Mouse (Mus musculus): Measurements from ENCODE around the gene Etv4.

DNA sequence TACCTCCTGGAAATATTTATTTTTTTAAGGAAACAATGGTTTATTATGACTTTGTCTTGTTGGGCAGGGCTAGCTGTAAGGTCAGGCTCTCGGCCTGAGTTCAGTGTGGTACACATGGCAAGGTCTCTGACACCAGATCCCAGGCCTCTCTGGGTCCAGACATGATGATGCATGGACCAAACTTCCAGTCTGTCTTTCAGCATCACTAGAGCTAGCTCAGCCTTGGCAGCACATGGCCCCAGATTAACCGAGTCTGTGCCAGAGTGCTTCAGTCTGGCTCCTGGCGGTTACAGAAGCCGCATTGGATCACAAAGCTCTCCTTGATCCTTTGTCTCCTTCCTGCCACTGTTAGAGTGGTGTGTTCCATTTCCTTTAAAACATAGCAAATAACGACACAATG is 17.8 kb downstream of the Etv4 start:
- TF ChIP-seq CHD2 (IDR thresholded peaks at IDR 0.05; ENCODE audit: low read length), result no peak
- TF ChIP-seq CTCF (conservative IDR thresholded peaks at IDR 0.05 in 1 of 2, IDR thresholded peaks at IDR 0.05 in 1 of 2; ENCODE audit: low read depth in 2 of 2, low read length in 2 of 2), result no peak
- TF ChIP-seq POLR2AphosphoS2 (IDR thresholded peaks at IDR 0.05; ENCODE audit: low read depth, low read length), result no peak
